Mouse (Mus musculus) adrenal gland, postnatal 4 days (tissue): ENCODE data around the gene Ywhae. TPM values are rescaled to one million over a fixed set of nuclear protein-coding genes. Genes with fewer than 3 reads are reported as not detected.
"Not testable (repeated sequence)": the region's sequence is repeated elsewhere in the genome, so short reads cannot be mapped to it uniquely, and the experiment has no call there.

Experiments
- DNase-seq, 2 experiments: peaks; one replicate each; pipeline ENCODE4 v3.0.0; 2021 to 2022; ENCODE audit warnings: low spot score in 2 of 2, mixed read lengths in 2 of 2
- long read RNA-seq, 2 experiments: library from polyadenylated mRNA; stranded (forward); transcript quantifications; one replicate each; pipeline ENCODE4 v2.0.0; 2021
- total RNA-seq, 2 experiments: library from RNA; stranded (reverse); gene quantifications; 2 replicates each; pipeline ENCODE4 v1.2.3; 2021

The Ywhae gene
- 100 to 1,000 TPM; 648 to 744 TPM for total RNA-seq
- long read RNA-seq, experiment 1, transcript Ywhae-201 (6 exons, 2,100 nt) = major isoform, 372 of 417 reads
- long read RNA-seq, experiment 1, partial matches to known transcripts = 14 of 417 reads
- long read RNA-seq, experiment 1, other reads (novel, unspliced or antisense) = 28 of 417 reads
- long read RNA-seq, experiment 2, transcript Ywhae-201 (6 exons, 2,100 nt) = major isoform, 565 of 605 reads
- long read RNA-seq, experiment 2, partial matches to known transcripts = 12 of 605 reads
- long read RNA-seq, experiment 2, other reads (novel, unspliced or antisense) = 28 of 605 reads

DNA sequence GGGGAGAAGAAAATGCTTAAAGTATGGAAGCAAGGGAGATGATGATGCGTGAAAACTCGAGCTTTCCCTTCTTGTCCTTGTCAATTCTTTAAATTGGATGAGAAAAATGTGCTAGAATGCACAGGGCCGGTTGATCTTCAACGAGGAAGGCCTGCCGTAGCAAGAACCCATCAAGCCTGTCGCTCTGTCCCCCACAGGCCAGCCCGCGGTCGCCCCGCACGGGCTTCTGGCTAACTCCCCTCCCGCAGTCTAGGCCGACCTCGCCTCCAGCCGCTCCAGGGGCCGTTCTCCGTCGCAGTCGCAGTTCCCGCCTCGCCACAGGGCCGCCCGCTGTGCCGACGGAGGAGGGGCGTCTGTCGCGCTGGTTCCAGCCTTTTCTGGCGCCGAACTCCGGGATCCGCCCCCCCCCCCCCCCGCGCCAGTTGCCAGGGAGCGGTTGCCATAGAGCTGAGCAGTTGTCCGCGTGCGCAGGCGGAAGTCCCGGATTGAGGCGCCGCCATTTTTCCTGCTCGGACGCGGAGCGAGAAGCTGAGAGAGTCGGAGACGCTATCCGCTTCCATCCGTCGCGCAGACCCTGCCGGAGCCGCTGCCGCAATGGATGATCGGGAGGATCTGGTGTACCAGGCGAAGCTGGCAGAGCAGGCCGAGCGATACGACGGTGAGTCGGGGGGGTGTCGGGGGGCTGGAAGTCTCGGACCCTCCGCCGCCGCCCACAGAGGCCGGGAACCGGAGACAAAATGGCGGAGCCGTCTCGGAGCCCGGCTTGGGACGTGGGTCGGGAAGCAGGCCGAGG is at the start of gene Ywhae:
Gene Ywhae (plus strand): TSS at position 436 of the 793 bp plus-strand sequence.
- DNase-seq = peak; percentile 73 to 84

DNA sequence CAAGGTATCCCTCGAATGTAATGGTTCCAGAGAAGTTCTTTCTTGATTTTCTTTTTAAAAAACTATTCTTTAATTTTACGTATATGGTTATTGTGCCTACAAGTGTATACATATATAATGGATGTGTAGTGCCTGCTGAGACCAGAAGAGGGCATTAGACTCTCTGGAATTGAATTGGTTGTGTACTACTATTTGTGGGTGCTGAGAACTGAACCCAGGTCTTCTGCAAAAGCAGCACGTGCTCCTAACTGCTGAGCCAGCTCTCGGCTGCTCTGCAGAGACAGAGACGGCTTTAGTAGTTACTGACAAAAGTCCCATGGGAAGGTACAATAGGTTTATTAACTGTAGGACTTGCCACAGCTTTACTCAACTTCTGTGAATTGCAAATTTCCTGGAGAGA is 48.2 kb upstream of the Ywhae start:
- no peak for DNase-seq

DNA sequence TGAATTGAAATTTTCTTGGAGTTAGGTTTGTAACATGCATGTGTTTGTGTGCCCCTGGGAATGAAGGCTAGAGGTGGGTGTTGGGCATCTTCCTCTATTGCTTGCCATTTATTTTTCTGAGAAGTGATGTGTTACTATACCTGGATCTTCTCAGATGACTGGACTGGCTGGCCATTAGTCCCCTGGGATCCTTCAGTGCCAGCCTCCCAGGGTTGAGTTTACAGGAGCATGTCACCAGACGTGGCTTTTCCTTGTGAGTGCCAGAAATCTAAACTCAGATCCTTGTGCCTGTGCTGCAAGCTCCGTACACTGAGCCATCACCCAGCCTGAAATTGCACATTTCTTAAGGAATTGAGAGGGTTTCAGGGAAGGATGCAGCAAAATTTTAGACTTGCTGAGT is 47.7 kb upstream of the Ywhae start:
- no peak for DNase-seq

DNA sequence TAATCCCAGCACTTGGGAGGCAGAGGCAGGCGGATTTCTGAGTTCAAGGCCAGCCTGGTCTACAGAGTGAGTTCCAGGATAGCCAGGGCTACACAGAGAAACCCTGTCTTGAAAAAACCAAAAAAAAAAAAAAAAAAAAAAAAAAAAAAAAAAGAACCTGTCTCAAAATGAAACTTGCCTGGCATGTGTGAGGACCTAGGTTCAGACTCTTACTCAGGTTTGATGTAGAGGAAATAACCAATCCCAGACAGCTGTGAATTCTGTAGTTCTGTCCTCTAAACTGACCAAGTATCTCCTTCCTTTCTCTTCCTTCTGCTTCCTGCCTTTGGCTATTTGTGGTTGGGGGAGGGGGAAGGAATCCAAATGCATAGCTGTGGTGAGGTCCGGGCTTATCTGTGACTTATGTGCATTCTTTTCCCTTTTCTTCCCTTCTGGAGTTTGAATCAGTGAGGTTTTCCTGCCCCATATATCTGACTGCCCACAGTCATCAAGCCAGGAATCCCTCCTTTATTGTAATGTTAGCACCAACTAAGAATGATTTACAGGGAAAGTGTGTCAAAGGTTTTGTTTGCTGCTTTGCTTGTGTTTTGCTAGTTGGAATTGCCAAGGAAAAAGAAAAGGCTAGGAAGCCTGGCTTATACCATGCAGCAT is 45.2 kb upstream of the Ywhae start:
- DNase-seq = no peak

DNA sequence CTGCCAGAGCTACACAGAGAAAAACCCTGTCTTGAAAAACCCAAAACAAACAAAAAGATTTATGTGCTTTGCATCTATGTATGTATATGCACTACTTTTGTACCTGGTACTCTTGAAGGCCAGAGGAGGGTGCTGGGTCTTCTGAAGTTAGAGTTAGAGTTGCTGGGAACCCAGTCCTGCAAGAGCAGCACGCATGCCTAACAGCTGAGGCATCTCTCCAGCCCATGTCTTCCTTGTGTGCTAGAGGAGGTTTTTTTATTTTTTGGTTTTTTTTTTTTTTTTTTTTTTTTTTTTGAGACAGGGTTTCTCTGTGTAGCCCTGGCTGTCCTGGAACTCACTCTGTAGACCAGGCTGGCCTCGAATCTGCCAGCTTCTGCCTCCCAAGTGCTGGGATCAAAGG is 44.5 kb upstream of the Ywhae start:
- DNase-seq = no peak

DNA sequence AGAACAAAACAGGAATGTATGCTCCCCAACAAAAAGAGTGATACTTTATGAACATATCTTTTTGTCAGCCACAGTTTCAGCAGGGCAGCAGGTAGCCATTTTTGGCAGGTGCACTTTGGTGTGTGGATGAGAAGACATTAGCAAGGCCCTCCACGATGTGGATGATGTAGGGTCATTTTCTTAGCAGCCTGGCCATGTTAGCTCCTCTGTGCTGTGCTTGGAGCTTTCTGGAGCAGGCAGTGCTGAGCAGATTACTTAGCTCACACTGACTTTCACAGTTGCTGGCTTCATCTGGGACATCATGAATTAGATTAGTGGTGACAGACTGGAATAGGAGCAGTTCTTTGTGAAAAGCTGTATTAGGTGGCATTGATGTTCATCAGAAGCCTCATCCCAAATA is 42.7 kb upstream of the Ywhae start:
- DNase-seq = no peak

DNA sequence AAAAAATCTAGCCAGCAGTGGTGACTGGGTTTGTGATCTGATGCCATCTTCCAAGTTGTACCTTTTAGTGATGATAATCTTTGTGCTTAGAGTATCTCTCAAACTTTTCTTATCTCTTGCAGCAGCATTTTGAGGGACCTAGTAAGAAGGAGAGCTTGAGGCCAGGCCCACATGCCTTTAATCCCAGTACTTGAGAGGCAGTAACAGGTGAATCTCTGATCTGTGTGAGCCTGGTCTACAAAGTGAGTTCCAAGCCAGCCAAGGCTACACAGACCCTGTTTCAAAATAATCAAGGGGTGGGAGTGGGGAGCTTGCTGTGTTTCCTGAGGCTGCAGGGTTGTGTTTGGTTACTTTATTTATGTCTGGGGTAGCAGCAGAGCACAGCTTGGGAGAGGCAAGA is 41.6 kb upstream of the Ywhae start:
- no peak for DNase-seq

DNA sequence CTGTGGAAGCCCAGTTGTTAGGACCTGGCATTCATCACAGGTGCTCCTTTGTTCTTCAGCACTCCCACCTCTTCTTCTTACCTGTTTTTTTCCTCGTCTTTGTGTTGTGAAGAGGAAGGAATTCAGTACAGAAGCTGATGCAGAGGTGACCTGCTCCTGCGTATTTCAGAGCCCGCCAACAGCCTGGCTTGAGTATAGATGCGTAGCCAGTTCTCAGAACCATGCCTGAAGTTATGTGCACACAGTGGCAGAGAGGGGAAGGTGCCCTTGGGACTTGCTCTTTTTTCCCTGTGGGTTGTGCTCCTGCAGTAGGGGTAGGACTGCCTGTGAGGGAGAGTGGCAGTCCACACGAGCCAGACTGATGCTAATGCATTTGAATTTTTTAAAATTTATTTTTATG is 39.1 kb upstream of the Ywhae start:
- DNase-seq = no peak

DNA sequence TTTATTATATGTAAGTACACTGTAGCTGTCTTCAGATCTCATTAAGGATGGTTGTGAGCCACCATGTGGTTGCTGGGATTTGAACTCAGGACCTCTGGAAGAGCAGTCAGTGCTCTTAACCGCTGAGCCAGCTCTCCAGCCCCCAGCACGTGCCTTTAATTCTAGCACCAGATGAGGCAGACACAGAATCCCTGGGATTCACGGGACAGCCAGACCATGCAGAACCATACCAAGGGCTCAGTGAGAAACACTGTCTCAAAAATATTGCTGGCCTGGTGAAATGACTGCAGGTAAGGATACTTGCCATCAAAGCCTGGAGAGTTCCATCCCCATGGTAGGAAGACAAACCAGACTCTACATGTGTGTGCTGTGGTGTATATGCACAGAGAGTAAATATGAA is 35.2 kb upstream of the Ywhae start:
- not testable (repeated sequence) for DNase-seq

DNA sequence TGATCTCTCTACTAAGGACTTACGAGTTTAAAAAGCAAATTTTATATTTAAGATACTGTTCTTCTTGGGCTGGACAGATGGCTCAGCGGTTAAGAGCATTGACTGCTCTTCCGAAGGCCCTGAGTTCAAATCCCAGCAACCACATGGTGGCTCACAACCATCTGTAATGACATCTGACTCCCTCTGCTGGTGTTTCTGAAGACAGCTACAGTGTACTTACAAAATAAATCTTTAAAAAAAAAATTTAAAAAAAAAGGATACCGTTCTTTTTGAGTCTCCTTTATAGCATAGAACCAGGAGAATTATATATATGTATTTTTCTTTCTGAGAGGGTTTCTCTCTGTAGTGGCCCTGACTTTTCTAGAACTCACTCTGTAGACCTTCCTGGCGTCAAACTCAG is 32.1 kb upstream of the Ywhae start:
- DNase-seq = no peak

DNA sequence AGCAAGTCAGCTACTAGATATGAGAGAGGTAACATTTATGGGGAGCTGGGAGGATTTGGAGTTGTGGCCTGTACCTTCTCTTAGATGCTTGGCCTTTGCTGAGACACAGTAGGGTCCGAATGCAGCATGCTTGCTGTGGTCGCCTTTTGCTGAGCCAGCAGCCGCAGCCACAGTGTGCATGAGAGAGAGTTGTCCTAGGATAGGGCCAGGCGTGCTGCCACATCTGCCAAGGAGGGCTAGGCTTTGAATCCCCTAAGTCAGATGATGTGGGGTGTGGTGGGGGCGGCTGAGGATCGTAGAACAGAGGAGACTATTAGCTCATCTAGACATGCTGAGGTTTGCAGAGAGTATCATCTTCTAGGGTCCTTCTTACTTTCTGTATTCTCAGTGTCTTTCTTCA is 29.9 kb upstream of the Ywhae start:
- no peak for DNase-seq

DNA sequence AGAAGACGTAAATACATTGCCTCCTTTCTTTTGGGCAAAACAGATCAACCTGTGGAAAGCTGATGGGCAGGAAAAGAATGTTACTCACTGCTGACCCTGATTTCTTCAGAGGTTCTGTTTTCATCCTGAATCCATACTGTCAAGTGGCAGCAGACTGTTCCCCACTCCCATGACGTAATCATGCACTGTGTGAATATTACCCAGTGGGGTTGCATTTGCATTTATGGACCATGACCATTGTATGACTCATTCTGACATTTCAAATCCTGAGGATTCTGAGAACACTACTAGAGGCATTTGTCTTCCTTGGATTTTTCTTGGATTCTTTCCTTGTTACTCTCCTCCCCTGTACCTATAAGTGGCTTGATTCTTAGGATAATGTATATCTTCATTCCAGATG is 28.9 kb upstream of the Ywhae start:
- DNase-seq = no peak

DNA sequence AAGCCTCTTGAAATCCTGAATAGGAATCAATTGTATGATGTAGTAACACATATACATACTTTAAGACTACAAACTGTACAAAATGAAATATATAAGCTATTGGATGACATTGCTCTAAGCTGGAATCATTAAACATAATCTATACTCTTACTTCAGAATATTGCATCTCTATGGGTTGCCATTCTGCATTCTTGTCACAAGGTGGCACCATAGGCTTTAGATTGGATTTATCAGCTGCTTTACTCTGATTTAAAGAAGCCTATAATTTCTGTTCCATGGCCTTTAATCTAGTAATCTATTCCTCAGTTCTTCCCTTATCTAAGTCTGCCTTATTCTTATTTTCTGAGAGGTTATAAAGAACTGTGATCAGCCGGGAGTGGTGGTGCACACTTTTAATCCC is 18.7 kb upstream of the Ywhae start:
- DNase-seq = no peak

DNA sequence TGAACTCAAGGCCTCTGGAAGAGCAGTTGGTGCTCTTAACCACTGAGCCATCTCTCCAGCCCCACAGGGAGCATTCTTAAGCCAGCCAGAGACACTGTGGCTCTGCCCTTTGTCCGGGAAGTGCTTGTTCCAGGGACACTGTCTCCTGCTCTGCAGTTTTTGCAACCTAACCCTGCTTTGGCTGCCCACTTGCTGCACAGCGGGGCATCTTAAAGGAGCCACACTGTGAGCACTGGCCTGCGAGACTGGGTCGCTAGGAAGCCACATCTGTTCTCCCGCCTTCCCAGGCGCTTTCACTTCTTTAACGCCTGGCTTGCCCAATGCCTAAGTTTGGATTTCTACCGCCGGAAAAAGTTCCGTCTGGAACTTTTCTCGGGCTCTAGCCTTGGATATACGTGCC is 17.1 kb upstream of the Ywhae start:
- no peak for DNase-seq

DNA sequence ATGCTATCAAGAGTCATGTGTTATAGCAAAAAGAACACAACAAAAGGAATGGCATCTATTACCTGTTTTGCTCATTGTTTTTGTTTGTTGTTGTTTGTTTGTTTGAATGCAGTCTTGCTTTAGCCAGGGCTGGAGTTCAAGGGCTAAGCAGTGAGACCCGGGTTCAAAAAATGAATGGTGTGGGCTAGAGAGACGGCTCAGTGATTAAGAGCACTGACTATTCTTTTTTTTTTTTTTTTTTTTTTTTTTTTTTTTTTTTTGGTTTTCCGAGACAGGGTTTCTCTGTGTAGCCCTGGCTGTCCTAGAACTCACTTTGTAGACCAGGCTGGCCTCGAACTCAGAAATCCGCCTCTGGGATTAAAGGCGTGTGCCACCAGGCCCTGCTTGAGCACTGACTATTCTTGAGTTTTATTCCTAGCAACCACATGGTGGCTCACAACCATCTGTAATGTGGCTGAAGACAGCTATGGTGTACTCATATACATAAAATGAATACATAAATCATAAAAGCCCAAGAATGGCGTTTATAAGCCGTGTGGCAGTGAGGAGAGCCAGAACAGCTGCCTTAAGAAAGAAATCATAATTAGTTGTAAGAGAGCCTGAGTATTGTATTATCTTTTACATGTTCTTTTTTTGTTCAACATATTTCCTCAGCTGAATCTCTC is 15.9 kb upstream of the Ywhae start:
- DNase-seq = no peak

DNA sequence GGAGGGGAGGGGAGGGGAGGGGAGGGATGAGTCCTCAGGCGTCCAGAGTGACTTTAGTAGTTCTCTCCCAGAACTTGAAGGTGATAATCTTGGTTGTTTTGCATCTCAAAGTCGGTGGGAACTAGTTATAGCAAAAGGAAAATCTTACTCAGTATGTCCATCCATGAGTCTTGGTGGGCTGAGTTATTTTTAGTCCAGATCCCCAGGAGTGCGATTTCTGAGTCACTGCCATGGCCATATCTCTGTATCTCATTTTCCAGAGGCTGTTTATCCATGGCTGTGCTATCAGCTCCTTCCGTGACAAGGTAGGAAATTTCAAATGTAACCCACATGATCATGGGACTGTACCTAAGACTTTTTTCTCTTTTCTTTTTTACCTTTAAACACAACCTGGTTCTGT is 10.3 kb upstream of the Ywhae start:
- DNase-seq = no peak

DNA sequence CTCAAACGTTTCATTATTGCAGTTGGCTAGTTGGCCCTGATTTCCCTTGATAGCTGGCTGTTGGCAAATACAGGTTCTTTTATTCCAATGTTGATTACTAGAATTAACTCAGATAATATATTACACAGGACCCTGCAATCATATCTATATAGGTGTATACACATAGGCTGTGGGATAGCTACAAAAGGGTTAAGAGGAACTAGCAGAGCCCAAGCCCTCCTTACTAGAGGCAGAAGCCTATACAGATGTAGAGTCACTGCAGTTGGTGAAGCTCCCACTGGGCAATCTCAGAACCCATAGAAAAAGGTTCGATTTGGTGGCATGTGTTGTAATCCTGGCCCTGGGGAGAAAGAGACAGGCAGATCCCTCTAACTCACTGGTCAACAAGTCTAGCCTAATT is 5.5 kb upstream of the Ywhae start:
- DNase-seq = no peak

DNA sequence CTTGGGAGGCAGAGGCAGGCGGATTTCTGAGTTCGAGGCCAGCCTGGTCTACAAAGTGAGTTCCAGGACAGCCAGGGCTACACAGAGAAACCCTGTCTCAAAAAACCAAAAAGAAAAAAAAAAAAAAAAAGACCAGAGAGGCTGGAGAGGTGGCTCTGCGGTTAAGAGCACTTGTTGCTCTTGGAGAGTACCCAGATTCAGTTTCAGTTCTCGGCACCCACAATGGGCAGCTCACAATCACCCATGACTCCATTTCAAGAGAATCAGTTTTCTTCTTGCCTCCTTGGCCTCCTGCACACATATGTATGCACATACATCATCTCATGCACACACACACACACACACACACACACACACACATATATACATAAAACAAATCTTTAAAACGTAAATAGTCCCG is 5.0 kb upstream of the Ywhae start:
- not testable (repeated sequence) for DNase-seq

DNA sequence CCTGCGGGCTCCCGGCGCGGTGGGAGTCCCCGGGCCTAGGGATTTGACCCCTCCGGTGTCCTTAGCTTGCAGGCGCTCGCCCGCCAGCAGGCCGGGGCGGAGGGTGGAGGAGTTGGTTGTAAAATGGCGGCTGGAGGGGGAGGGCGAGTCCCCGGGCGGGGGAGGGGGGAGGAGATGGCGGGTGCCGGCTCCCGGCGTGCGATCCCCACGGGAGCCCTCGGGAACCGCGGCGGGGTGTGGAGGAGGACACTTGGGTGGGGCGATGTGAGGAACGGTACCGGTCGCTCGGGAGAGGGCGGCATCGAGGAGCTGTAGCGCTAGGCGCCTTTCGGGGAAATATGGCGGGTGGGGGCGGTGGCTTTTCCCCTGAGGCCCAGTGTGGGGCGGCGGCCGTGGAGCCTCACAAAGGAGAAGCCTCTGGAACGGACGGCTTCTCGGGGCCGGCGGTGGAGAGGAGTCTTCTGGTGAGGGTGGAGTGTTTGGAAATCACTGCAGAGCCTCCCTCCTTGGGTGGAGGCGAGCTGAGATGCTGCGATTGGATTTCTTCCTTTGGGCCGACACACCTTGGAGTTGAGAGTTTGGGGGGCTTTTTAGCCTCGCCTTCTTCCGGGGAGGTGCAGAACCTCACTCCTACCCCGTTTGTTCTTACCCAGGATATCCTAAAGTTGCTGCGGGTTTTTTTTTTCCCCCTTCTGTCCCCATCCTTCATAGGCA is 715 bp downstream of the Ywhae start:
- peak; percentile 58 to 64 for DNase-seq

DNA sequence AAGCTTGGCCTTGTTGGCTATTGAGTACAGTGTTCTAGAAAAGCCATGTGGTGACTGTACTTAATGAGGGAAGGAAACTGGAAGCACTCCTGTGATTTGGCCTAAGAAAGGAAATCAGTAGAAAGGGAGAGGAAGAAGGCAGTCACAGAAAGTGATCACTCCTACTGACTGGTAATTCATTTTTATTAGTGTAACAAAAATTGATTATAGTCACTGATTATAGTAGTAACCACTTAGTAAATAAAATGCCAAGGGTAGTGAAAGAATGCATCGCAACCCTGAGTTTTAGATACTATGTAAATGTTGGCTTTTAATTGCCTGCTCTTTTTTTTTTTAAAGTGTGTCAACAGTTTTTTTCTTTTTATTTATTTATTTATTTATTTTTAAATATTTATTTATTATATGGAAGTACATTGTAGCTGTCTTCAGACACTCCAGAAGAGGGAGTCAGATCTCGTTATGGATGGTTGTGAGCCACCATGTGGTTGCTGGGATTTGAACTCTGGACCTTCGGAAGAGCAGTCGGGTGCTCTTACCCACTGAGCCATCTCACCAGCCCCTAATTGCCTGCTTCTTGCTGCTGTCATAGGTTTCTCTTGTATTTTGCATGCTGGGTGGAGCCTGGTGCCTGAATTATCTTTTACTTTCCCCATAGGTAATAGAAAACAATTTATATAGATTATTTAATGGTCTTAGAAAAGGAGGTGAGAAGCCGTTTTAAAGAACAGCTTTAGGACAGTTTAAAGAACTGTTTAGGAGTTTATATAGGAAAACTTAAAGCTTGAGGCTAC is 3.0 kb downstream of the Ywhae start:
- no peak for DNase-seq
